ENCODE assay signal across 9 mouse cellular contexts in the genomic region with DNA sequence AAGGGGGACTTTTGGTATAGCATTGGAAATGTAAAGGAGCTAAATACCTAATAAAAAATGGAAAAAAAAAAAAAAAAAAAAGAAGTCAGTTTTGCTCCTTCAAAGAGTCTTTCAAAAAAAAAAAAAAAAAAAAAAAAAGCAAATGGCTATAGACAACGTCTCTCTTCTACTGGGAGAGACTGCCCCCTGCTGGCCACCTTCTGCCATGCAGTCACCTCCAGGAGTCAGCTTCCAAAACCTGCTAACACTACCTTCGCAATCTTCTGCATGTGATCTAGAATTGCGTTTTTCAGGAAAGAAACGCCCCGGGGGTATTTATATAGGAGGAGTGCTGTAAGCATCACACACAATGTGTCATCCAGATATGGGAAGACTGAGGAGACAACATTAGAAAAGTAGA. TPM values are rescaled to one million over a fixed set of nuclear protein-coding genes. Genes with fewer than 3 reads are reported as not detected.
DNase-seq lines count a peak whose midpoint lies in the region; ATAC-seq lines count a peak whose summit lies in the region.
"Had no signal": no experiment of that assay in that cellular context is flagged by ENCODE, and none has a peak within 500 bp of the region (broad histone marks: within the 10 kb centered on the region; RNA-seq: fewer than 3 reads in every experiment).

No protein-coding gene starts in this region.

- no peak for ATAC-seq in limb, embryonic 11.5 days (ENCODE audit: insufficient number of reproducible peaks, low FRiP score, low TSS enrichment, low read depth)

- H3K9me3 ChIP-seq in limb, embryonic 11.5 days (ENCODE audit: control insufficient read depth, low read length) = no peaks in the 10 kb centered on the region
- H3K9me3 ChIP-seq: heart, embryonic 15.5 days had no signal

- no peak overlapping the region for H3K4me2 ChIP-seq in limb, embryonic 11.5 days (ENCODE audit: low read depth, severe bottlenecking)
- H3K4me2 ChIP-seq: heart, embryonic 15.5 days had no signal

- 46% methylated on average over 5 of the region's 5 CpGs for WGBS in limb, embryonic 11.5 days

- no peak overlapping the region for H3K4me3 ChIP-seq in limb, embryonic 11.5 days (ENCODE audit: low read depth, low read length)
- H3K4me3 ChIP-seq: heart, embryonic 15.5 days had no signal

- H3K27ac ChIP-seq in limb, embryonic 11.5 days (replicated peaks; ENCODE audit: low read depth, low read length) = no peak overlapping the region
- H3K27ac ChIP-seq: heart, embryonic 15.5 days had no signal

- H3K4me1 ChIP-seq in limb, embryonic 11.5 days (ENCODE audit: control insufficient read depth, insufficient read depth, low read length) = no peaks in the 10 kb centered on the region

- peak; percentile 80 to 86 for DNase-seq in left cerebral cortex, adult 18-20 months (ENCODE audit: low spot score in 2 of 2)
- DNase-seq in left cerebral cortex, adult 11 months (ENCODE audit: low spot score) = no peak
- peak; percentile 32 for DNase-seq in adipocyte (ENCODE audit: low spot score)
- peak; percentile 66 for DNase-seq in embryo, embryonic 11 days
- peak; percentile 82 for DNase-seq in heart, postnatal 4 days
- peak; percentile 88 for DNase-seq in limb, embryonic 11.5 days (ENCODE audit: low spot score)
- DNase-seq in retina, postnatal 7 days (ENCODE audit: low read depth, low spot score) = peak; percentile 35
- peak; percentile 80 for DNase-seq in urinary bladder, postnatal 14 days (ENCODE audit: low spot score)

- no peak overlapping the region for H3K9ac ChIP-seq in limb, embryonic 11.5 days (ENCODE audit: low read length)
- H3K9ac ChIP-seq: heart, embryonic 15.5 days had no signal

- no peaks in the 10 kb centered on the region for H3K36me3 ChIP-seq in limb, embryonic 11.5 days (ENCODE audit: control insufficient read depth, insufficient read depth, low read length)
- H3K36me3 ChIP-seq: heart, embryonic 15.5 days had no signal

- H3K27me3 ChIP-seq in limb, embryonic 11.5 days (ENCODE audit: control insufficient read depth, insufficient read depth, low read length) = no peaks in the 10 kb centered on the region
- H3K27me3 ChIP-seq: heart, embryonic 15.5 days had no signal

RNA-seq across cellular contexts. Expression of a gene that starts 26.9 kb away (rescaled TPM):
- total RNA-seq in left cerebral cortex, adult 18-20 months (2021) = 100 to 1,000 TPM; 118 to 137 TPM
- total RNA-seq in heart, postnatal 4 days (2021) = 100 to 1,000 TPM; 159 to 165 TPM
- polyA plus RNA-seq in limb, embryonic 11.5 days (2014; fragmentation: Nextera tagmentation; extraction: Ambion mirVana) = 0.25 TPM in 1 of 2 replicates, not detected in the other
